Mouse (Mus musculus) MEL (cell line): Measurements from ENCODE around the gene Med24. TPM values are rescaled to one million over a fixed set of nuclear protein-coding genes. Genes with fewer than 3 reads are reported as not detected.

Experiments
- DNase-seq: peaks from one replicate; pipeline ENCODE4 v3.0.0; 2011; ENCODE audit warnings: low read depth, low spot score
- H3K27ac ChIP-seq: 2 replicates; pipeline ENCODE4 v1.5.1; 2012; ENCODE audit warnings: low read depth, mild to moderate bottlenecking, control low read depth, low read length, moderate library complexity; ENCODE audit not compliant: control insufficient read depth
- H3K27me3 ChIP-seq, 2 experiments: fragments of 150-350 bp in 1 of 2; sonication (generic) in 1 of 2; 2 replicates each; pipeline ENCODE4 v1.6.1; 2012; ENCODE audit warnings: low read length in 2 of 2, mild to moderate bottlenecking in 2 of 2, improper control_type of control experiment in 1 of 2, moderate library complexity in 1 of 2; ENCODE audit not compliant: insufficient read depth in 2 of 2, control insufficient read depth in 1 of 2
- H3K36me3 ChIP-seq, 2 experiments: 2 replicates each; pipeline ENCODE4 v1.6.1; 2012 to 2014; ENCODE audit warnings: low read length in 2 of 2, improper control_type of control experiment in 1 of 2, inconsistent platforms in 1 of 2, mild to moderate bottlenecking in 1 of 2; ENCODE audit not compliant: insufficient read depth in 2 of 2, control insufficient read depth in 1 of 2
- H3K4me1 ChIP-seq, 2 experiments: fragments of 150-350 bp in 1 of 2; sonication (generic) in 1 of 2; 2 replicates each; pipeline ENCODE4 v1.6.1; 2012; ENCODE audit warnings: low read length in 2 of 2, improper control_type of control experiment in 1 of 2, mild to moderate bottlenecking in 1 of 2; ENCODE audit not compliant: insufficient read depth in 2 of 2, control insufficient read depth in 1 of 2
- H3K4me3 ChIP-seq, 2 experiments: fragments of 150-350 bp in 1 of 2; sonication (generic) in 1 of 2; 2 replicates each; pipeline ENCODE4 v1.5.1; 2012; ENCODE audit warnings: low read depth in 2 of 2, low read length in 2 of 2, mild to moderate bottlenecking in 2 of 2, moderate library complexity in 2 of 2, control low read depth in 1 of 2, improper control_type of control experiment in 1 of 2; ENCODE audit not compliant: control insufficient read depth in 1 of 2, insufficient read depth in 1 of 2
- H3K79me2 ChIP-seq: 2 replicates; pipeline ENCODE4 v1.6.1; 2012; ENCODE audit warnings: mild to moderate bottlenecking, low read length, moderate library complexity; ENCODE audit not compliant: control insufficient read depth, poor library complexity, insufficient read depth
- H3K9ac ChIP-seq: 2 replicates; pipeline ENCODE4 v1.6.1; 2012; ENCODE audit warnings: low read depth, mild to moderate bottlenecking, control low read depth, low read length, moderate library complexity; ENCODE audit not compliant: control insufficient read depth, poor library complexity, severe bottlenecking
- H3K9me3 ChIP-seq: fragments of 150-350 bp; sonication (generic); replicated peaks from 2 replicates; pipeline ENCODE4 v1.6.1; 2012; ENCODE audit warnings: mild to moderate bottlenecking, low read length, improper control_type of control experiment, moderate library complexity; ENCODE audit not compliant: insufficient read depth
- CTCF ChIP-seq, 3 experiments: IDR thresholded peaks in 2 of 3; conservative IDR thresholded peaks in 1 of 3; 2 replicates each; pipeline ENCODE4 v1.5.1; 2011 to 2012; ENCODE audit warnings: low read length in 3 of 3, low read depth in 2 of 3, mild to moderate bottlenecking in 2 of 3, improper control_type of control experiment in 1 of 3, inconsistent platforms in 1 of 3, mixed read lengths in 1 of 3, moderate library complexity in 1 of 3; ENCODE audit not compliant: control insufficient read depth in 1 of 3, insufficient read depth in 1 of 3, poor library complexity in 1 of 3, severe bottlenecking in 1 of 3
- E2F4 ChIP-seq: IDR thresholded peaks from 2 replicates; pipeline ENCODE4 v1.6.1; 2011; ENCODE audit warnings: low read depth, low read length, improper control_type of control experiment, borderline replicate concordance
- ELF1 ChIP-seq: IDR thresholded peaks from 2 replicates; pipeline ENCODE4 v1.6.1; 2014; ENCODE audit warnings: low read depth, mild to moderate bottlenecking, inconsistent platforms, low read length, improper control_type of control experiment, moderate library complexity
- EP300 ChIP-seq, 2 experiments: IDR thresholded peaks; 2 replicates each; pipeline ENCODE4 v1.6.1; 2011; ENCODE audit warnings: improper control_type of control experiment in 2 of 2, low read length in 2 of 2, low read depth in 1 of 2, mild to moderate bottlenecking in 1 of 2
- ETS1 ChIP-seq: IDR thresholded peaks from 2 replicates; pipeline ENCODE4 v1.6.1; 2012; ENCODE audit warnings: low read depth, mild to moderate bottlenecking, inconsistent platforms, low read length, improper control_type of control experiment, moderate library complexity
- GABPA ChIP-seq: IDR thresholded peaks from 2 replicates; pipeline ENCODE4 v1.6.1; 2012; ENCODE audit warnings: low read depth, mild to moderate bottlenecking, inconsistent platforms, low read length, improper control_type of control experiment, moderate library complexity
- HCFC1 ChIP-seq: IDR thresholded peaks from 2 replicates; pipeline ENCODE4 v1.6.1; 2012; ENCODE audit warnings: low read depth, mild to moderate bottlenecking, inconsistent platforms, low read length, improper control_type of control experiment, moderate library complexity
- MAX ChIP-seq: IDR thresholded peaks from 2 replicates; pipeline ENCODE4 v1.6.1; 2011; ENCODE audit warnings: low read length, improper control_type of control experiment
- MXI1 ChIP-seq: IDR thresholded peaks from 2 replicates; pipeline ENCODE4 v1.6.1; 2011; ENCODE audit warnings: mild to moderate bottlenecking, low read depth, low read length, improper control_type of control experiment
- MYB ChIP-seq: IDR thresholded peaks from 2 replicates; pipeline ENCODE4 v1.6.1; 2011; ENCODE audit warnings: mild to moderate bottlenecking, low read depth, low read length, improper control_type of control experiment
- MYC ChIP-seq: IDR thresholded peaks from 2 replicates; pipeline ENCODE4 v1.6.1; 2011; ENCODE audit warnings: low read depth, mild to moderate bottlenecking, low read length, improper control_type of control experiment, moderate library complexity
- NELFE ChIP-seq: IDR thresholded peaks from 2 replicates; pipeline ENCODE4 v1.6.1; 2011; ENCODE audit warnings: low read depth, low read length, improper control_type of control experiment
- NRF1 ChIP-seq: IDR thresholded peaks from 2 replicates; pipeline ENCODE4 v1.6.1; 2014; ENCODE audit warnings: low read depth, mild to moderate bottlenecking, inconsistent platforms, low read length, improper control_type of control experiment, moderate library complexity; ENCODE audit not compliant: poor library complexity, insufficient read depth, severe bottlenecking
- POLR2A ChIP-seq, 2 experiments: IDR thresholded peaks; 2 replicates each; pipeline ENCODE4 v1.6.1; 2011 to 2012; ENCODE audit warnings: low read length in 2 of 2, mild to moderate bottlenecking in 2 of 2, control low read depth in 1 of 2, improper control_type of control experiment in 1 of 2, low read depth in 1 of 2, moderate library complexity in 1 of 2; ENCODE audit not compliant: control insufficient read depth in 1 of 2, insufficient read depth in 1 of 2, poor library complexity in 1 of 2
- POLR2AphosphoS2 ChIP-seq: IDR thresholded peaks from 2 replicates; pipeline ENCODE4 v1.6.1; 2011; ENCODE audit warnings: low read length, improper control_type of control experiment
- POLR2AphosphoS5 ChIP-seq: IDR thresholded peaks from 2 replicates; pipeline ENCODE4 v1.6.1; 2012; ENCODE audit warnings: low read depth, borderline replicate concordance, mild to moderate bottlenecking, inconsistent platforms, low read length, moderate library complexity, mixed read lengths
- RAD21 ChIP-seq: IDR thresholded peaks from 2 replicates; pipeline ENCODE4 v1.6.1; 2011; ENCODE audit warnings: mild to moderate bottlenecking, low read depth, low read length, improper control_type of control experiment
- RCOR1 ChIP-seq: IDR thresholded peaks from 2 replicates; pipeline ENCODE4 v1.6.1; 2012; ENCODE audit warnings: low read depth, mild to moderate bottlenecking, inconsistent platforms, low read length, improper control_type of control experiment
- SIN3A ChIP-seq: IDR thresholded peaks from 2 replicates; pipeline ENCODE4 v1.6.1; 2012; ENCODE audit warnings: low read length, improper control_type of control experiment, inconsistent platforms
- SMC3 ChIP-seq: IDR thresholded peaks from 2 replicates; pipeline ENCODE4 v1.6.1; 2011; ENCODE audit warnings: low read depth, low read length, improper control_type of control experiment
- UBTF ChIP-seq: IDR thresholded peaks from 2 replicates; pipeline ENCODE4 v1.6.1; 2012; ENCODE audit warnings: low read depth, mild to moderate bottlenecking, inconsistent platforms, low read length, improper control_type of control experiment, moderate library complexity, borderline replicate concordance; ENCODE audit not compliant: insufficient read depth
- ZMIZ1 ChIP-seq: IDR thresholded peaks from 2 replicates; pipeline ENCODE4 v1.6.1; 2012; ENCODE audit warnings: low read depth, mild to moderate bottlenecking, inconsistent platforms, low read length, improper control_type of control experiment, moderate library complexity
- ZNF384 ChIP-seq: IDR thresholded peaks from 2 replicates; pipeline ENCODE4 v1.6.1; 2012; ENCODE audit warnings: low read depth, mild to moderate bottlenecking, inconsistent platforms, low read length, improper control_type of control experiment
- polyA plus RNA-seq, 2 experiments: library from polyadenylated mRNA; stranded (reverse) in 1 of 2; unstranded in 1 of 2; fragments of >175 nt in 1 of 2; fragments of >200 nt in 1 of 2; gene quantifications; 2 replicates each; pipeline versions ENCODE4 v1.2.1 to v1.2.4; 2012; ENCODE audit warnings: low replicate concordance in 2 of 2, low read depth in 1 of 2; ENCODE audit not compliant: insufficient read length in 2 of 2, insufficient read depth in 1 of 2, missing spikeins in 1 of 2
- total RNA-seq: library from RNA; depleted of rRNA; stranded (reverse); fragments of 300-350 nt; gene quantifications from 2 replicates; pipeline ENCODE4 v1.2.3, GENCODE M21; 2012

Gene Med24
- total and polyA plus RNA-seq, 3 experiments = 37.5 to 89.8 TPM; not detected in 1

DNA sequence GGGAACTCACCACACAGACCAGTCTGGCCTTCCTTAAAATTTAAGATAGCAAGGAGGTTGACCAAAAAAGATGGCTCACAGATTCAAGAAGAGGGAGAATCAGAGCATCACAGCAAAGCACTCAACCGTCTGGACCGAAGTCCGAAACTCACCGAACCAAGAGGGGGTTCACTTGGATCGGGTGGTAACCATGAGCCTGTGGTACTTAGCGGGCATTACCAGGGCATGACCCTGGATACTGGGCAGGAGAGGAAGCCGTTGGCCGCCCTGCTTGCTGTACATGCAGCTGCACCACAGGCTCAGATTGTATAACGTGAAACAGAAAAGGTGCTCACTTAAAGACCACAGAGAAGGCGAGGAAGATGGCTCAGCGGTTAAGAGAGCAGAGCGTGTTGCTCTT, 32.0 kb downstream of the Med24 start:
- DNase-seq = no peak
- no peaks in the 10 kb centered on the region for H3K4me1 ChIP-seq
- H3K4me3 ChIP-seq = no peak overlapping the region
- H3K9me3 ChIP-seq = no peaks in the 10 kb centered on the region
- no peaks in the 10 kb centered on the region for H3K27me3 ChIP-seq
- TF ChIP-seq EP300 (IDR thresholded peaks at IDR 0.05; ENCODE audit: low read depth in 1 of 2, low read length in 2 of 2) = no peak
- TF ChIP-seq CTCF (IDR thresholded peaks at IDR 0.05 in 2 of 3, conservative IDR thresholded peaks at IDR 0.05 in 1 of 3; ENCODE audit: control insufficient read depth in 1 of 3, insufficient read depth in 1 of 3, low read depth in 2 of 3, low read length in 3 of 3, poor library complexity in 1 of 3, severe bottlenecking in 1 of 3) = no peak
- no peak for TF ChIP-seq ETS1
- TF ChIP-seq HCFC1 = no peak
- TF ChIP-seq MAX = no peak
- TF ChIP-seq RCOR1 = no peak
- TF ChIP-seq NRF1 = no peak
- no peak for TF ChIP-seq ZNF384
- TF ChIP-seq GABPA = no peak
- no peak for TF ChIP-seq MYB
- TF ChIP-seq SIN3A = no peak
- no peak for TF ChIP-seq ZMIZ1
- no peak for TF ChIP-seq UBTF
- TF ChIP-seq NELFE = no peak
- TF ChIP-seq E2F4 = no peak
- TF ChIP-seq MXI1 = no peak
- TF ChIP-seq POLR2AphosphoS5 = no peak
- no peak for TF ChIP-seq ELF1
- no peak for TF ChIP-seq MYC
- no peaks in the 10 kb centered on the region for H3K79me2 ChIP-seq
- H3K9ac ChIP-seq = no peak overlapping the region
- H3K36me3 ChIP-seq = peaks cover 0 to 6% of the 10 kb centered on the region in 2 experiments; a peak in 1 of 4 replicates
- no peak overlapping the region for H3K27ac ChIP-seq

DNA sequence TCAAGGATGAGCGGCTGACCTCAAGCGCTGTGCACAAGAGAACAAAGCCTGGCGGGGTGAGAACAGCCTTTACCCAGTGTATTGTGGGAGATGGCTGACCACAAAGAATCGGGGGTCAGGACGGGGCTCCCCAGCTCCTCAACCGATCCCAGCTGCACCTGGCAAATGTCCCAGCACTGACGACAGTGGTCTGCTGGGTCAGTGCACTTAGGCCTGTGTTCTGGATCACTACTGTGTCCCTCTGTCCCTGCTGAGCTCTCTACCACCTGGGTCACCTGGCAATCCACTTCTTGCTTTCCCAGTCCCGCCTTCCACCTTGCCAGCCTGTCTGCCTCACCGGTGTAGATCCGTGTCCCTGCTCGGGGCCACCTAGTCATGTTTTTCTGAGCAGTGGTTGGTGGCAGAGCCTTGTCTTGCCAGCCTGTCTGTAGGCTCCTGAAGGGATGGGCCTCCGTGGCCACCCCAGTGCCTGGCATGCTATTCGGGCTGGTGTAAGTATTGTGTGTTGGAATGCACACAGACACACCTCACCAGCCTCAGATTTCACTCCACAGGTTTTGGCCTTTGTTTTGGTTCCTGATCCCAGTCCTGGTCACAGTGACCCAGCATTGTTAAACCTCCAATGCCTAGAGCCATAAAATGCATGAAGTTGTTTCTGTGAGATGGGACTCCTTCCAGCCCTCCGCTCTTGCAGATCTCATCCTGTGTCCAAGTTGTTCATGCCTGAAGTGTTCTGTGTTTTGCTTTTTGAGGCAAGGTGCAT, 32.6 kb downstream of the Med24 start:
- Histone ChIP-seq H3K79me2 (no peaks in the 10 kb centered on the region), H3K36me3 (peaks cover 0 to 8% of the 10 kb centered on the region in 2 experiments; a peak in 2 of 4 replicates), H3K9me3 (no peaks in the 10 kb centered on the region), H3K4me3 (no peak overlapping the region), H3K27me3 (no peaks in the 10 kb centered on the region), H3K27ac (no peak overlapping the region), H3K9ac (no peak overlapping the region), H3K4me1 (no peaks in the 10 kb centered on the region)
- no peak for DNase-seq
- TF ChIP-seq SMC3 (no peak), POLR2AphosphoS2 (peak; percentile 91), POLR2A (IDR thresholded peaks at IDR 0.05; ENCODE audit: control insufficient read depth in 1 of 2, insufficient read depth in 1 of 2, low read depth in 1 of 2, low read length in 2 of 2, poor library complexity in 1 of 2) (peak in 1 of 2 experiments; percentile 37; a peak in 1 of 4 replicates), RAD21 (no peak)
